Mouse (Mus musculus) embryonic facial prominence, embryonic 15.5 days (tissue): Measurements from ENCODE around the gene A730061H03Rik. TPM values are rescaled to one million over a fixed set of nuclear protein-coding genes. Genes with fewer than 3 reads are reported as not detected.

Experiments
- ATAC-seq: fragments of 200-750 bp; cut with Nextera tagmentation; 2 replicates; pipeline ENCODE4 v1.8.0; 2017; ENCODE audit warnings: low read depth, moderate TSS enrichment; ENCODE audit not compliant: insufficient number of reproducible peaks, low FRiP score, low TSS enrichment
- H3K27ac ChIP-seq: fragments of 300-500 bp; sonication (generic); replicated peaks from 2 replicates; pipeline ENCODE4 v1.5.1; 2015; ENCODE audit warnings: mild to moderate bottlenecking, inconsistent platforms
- H3K27me3 ChIP-seq: fragments of 300-500 bp; sonication (generic); 2 replicates; pipeline ENCODE4 v1.6.1; 2015; ENCODE audit warnings: inconsistent platforms
- H3K36me3 ChIP-seq: fragments of 300-500 bp; sonication (generic); 2 replicates; pipeline ENCODE4 v1.6.1; 2015; ENCODE audit warnings: mild to moderate bottlenecking, inconsistent platforms
- H3K4me1 ChIP-seq: fragments of 300-500 bp; sonication (generic); 2 replicates; pipeline ENCODE4 v1.6.1; 2015; ENCODE audit warnings: inconsistent platforms
- H3K4me2 ChIP-seq: fragments of 300-500 bp; sonication (generic); replicated peaks from 2 replicates; pipeline ENCODE4 v1.6.1; 2015; ENCODE audit warnings: mild to moderate bottlenecking, inconsistent platforms
- H3K4me3 ChIP-seq: fragments of 300-500 bp; sonication (generic); replicated peaks from 2 replicates; pipeline ENCODE4 v1.5.1; 2015; ENCODE audit warnings: mild to moderate bottlenecking, inconsistent platforms
- H3K9ac ChIP-seq: fragments of 300-500 bp; sonication (generic); 2 replicates; pipeline ENCODE4 v1.6.1; 2015; ENCODE audit warnings: inconsistent platforms
- H3K9me3 ChIP-seq: fragments of 300-500 bp; sonication (generic); replicated peaks from 2 replicates; pipeline ENCODE4 v1.6.1; 2016; ENCODE audit warnings: inconsistent platforms
- WGBS: fragments of 180-500 bp; shearing (Covaris S2); methylation state at CpG from one replicate; pipeline ENCODE4 v1.1.7; 2015; 5-methylcytosine and 5-hydroxymethylcytosine counted together
- polyA plus RNA-seq: library from polyadenylated mRNA; unstranded; fragments of >200 nt; fragmentation: Nextera tagmentation; extraction: Ambion mirVana; gene quantifications from 2 replicates; pipeline ENCODE4 v1.2.1, GENCODE M21; 2015

A730061H03Rik gene
- polyA plus RNA-seq, 1 experiment from 2014 or later: 3.0 TPM

GRCm38 (mm10) chr14:55518897-55519296 lies 41.3 kb downstream of the A730061H03Rik start:
- Histone ChIP-seq H3K9me3 (no peaks in the 10 kb centered on the region), H3K4me1 (peaks cover 10% of the 10 kb centered on the region), H3K4me2 (no peak overlapping the region), H3K4me3 (no peak overlapping the region), H3K27ac (no peak overlapping the region), H3K9ac (no peak overlapping the region), H3K27me3 (peaks cover 47% of the 10 kb centered on the region), H3K36me3 (no peaks in the 10 kb centered on the region)
- WGBS: 63% methylated on average over 2 of the region's 2 CpGs
- no peak for ATAC-seq

DNA sequence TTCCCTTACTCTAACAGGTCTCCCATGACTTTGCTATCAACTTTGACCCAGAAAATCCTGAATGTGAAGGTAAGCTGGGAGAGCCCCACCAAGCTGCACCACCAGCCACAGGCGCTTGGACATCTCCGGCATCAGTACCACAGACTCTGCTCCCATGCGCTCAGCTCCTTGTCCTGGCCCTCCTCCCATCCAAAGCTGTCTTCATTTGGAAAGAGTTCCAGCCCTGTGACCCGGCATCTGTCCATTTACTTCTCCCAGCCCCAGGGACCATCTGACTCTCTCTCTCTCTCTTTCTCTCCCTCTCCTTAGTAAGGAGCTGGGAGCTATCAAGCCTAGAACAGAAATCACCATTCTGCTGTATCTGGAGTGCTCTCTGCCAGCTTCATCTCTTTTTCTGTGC lies 44.4 kb downstream of the A730061H03Rik start:
- Histone ChIP-seq H3K27ac (no peak overlapping the region), H3K4me3 (no peak overlapping the region), H3K4me1 (peaks cover 11% of the 10 kb centered on the region), H3K4me2 (no peak overlapping the region), H3K9me3 (no peaks in the 10 kb centered on the region), H3K27me3 (peaks cover 29% of the 10 kb centered on the region), H3K36me3 (no peaks in the 10 kb centered on the region), H3K9ac (peak overlapping the region; percentile 9; the same call in 1 of the 2 replicates)
- no peak for ATAC-seq
- 76% methylated on average over 4 of the region's 4 CpGs for WGBS

DNA sequence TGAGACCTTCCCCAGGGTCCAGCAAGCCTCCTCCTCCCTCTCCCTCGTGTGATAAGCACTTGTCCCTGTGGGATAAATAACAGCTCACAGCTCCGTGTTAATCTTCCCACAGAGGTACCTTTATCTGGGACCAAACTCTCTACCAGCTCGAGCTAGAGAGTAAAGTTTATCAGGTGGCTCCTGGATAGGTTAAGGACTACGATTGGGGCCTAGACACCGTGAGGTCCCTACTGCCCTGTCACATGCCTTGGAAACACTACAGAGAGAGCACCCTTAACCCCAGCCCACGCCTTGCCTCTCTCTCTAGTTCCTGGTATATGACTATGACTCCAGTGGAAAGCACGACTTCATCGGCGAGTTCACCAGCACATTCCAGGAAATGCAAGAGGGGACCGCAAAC lies 46.3 kb downstream of the A730061H03Rik start:
- no peaks in the 10 kb centered on the region for H3K36me3 ChIP-seq
- ATAC-seq: no peak
- peaks cover 15% of the 10 kb centered on the region for H3K27me3 ChIP-seq
- no peak overlapping the region for H3K4me3 ChIP-seq
- no peak overlapping the region for H3K4me2 ChIP-seq
- H3K9me3 ChIP-seq: no peaks in the 10 kb centered on the region
- WGBS: 68% methylated on average over 10 of the region's 10 CpGs
- no peak overlapping the region for H3K27ac ChIP-seq
- no peak overlapping the region for H3K9ac ChIP-seq
- peaks cover 10% of the 10 kb centered on the region; the same call in 1 of the 2 replicates for H3K4me1 ChIP-seq

GRCm38 (mm10) chr14:55511037-55511436 lies 49.2 kb downstream of the A730061H03Rik start:
- 41% methylated on average over 7 of the region's 7 CpGs for WGBS
- Histone ChIP-seq H3K36me3 (no peaks in the 10 kb centered on the region), H3K27ac (no peak overlapping the region), H3K4me1 (peaks cover 10% of the 10 kb centered on the region; the same call in 1 of the 2 replicates), H3K9me3 (no peaks in the 10 kb centered on the region), H3K27me3 (peaks cover 7% of the 10 kb centered on the region), H3K4me2 (no peak overlapping the region), H3K4me3 (no peak overlapping the region), H3K9ac (no peak overlapping the region)
- no peak for ATAC-seq

GRCm38 (mm10) chr14:55510125-55510731 lies 50.0 kb downstream of the A730061H03Rik start, which contains the start of gene Cpne6:
Gene Cpne6 (plus strand): TSS chr14:55510445.
- Histone ChIP-seq H3K9me3 (no peaks in the 10 kb centered on the region), H3K27ac (no peak within 1 kb of the TSS), H3K9ac (no peak within 1 kb of the TSS), H3K36me3 (no peaks in the 10 kb centered on the region), H3K4me1 (peaks cover 10% of the 10 kb centered on the region; the same call in 1 of the 2 replicates), H3K4me2 (no peak within 1 kb of the TSS), H3K4me3 (no peak within 1 kb of the TSS), H3K27me3 (peaks cover 7% of the 10 kb centered on the region)
- WGBS: 64% methylated on average over 22 of the region's 22 CpGs
- no peak for ATAC-seq

Other genes with a start within 250 kb of the A730061H03Rik start
- gene Dhrs4, start 81.6 kb downstream of the A730061H03Rik start, polyA plus RNA-seq: 81.2 and 83.4 TPM in 2 replicates
- gene Carmil3, start 69.8 kb downstream of the A730061H03Rik start, polyA plus RNA-seq: 2.4 and 3.7 TPM in 2 replicates
- 1.1 and 1.6 TPM in 2 replicates for gene Cpne6, start 50.0 kb downstream of the A730061H03Rik start, polyA plus RNA-seq
- not detected in 2 replicates for gene Nrl, start 35.4 kb downstream of the A730061H03Rik start, polyA plus RNA-seq
- gene Pck2, start 20.1 kb downstream of the A730061H03Rik start, polyA plus RNA-seq: 38.3 and 48.2 TPM in 2 replicates
- 59.3 and 61.7 TPM in 2 replicates for gene Dcaf11, start 400 bp downstream of the A730061H03Rik start, polyA plus RNA-seq
- gene Fitm1, start 15.2 kb upstream of the A730061H03Rik start, polyA plus RNA-seq: 24.8 and 29.7 TPM in 2 replicates
- gene Psme1, start 17.7 kb upstream of the A730061H03Rik start, polyA plus RNA-seq: 129 and 134 TPM in 2 replicates
- 9.7 and 11.6 TPM in 2 replicates for gene Emc9, start 24.9 kb upstream of the A730061H03Rik start, polyA plus RNA-seq
- 238 and 259 TPM in 2 replicates for gene Psme2, start 30.7 kb upstream of the A730061H03Rik start, polyA plus RNA-seq
- gene Rnf31, start 31.3 kb upstream of the A730061H03Rik start, polyA plus RNA-seq: 17.9 and 18.1 TPM in 2 replicates
- gene Irf9, start 43.2 kb upstream of the A730061H03Rik start, polyA plus RNA-seq: 12.8 and 17.3 TPM in 2 replicates
- 2.3 and 2.9 TPM in 2 replicates for gene Rec8, start 57.6 kb upstream of the A730061H03Rik start, polyA plus RNA-seq
- gene Ipo4, start 75.6 kb upstream of the A730061H03Rik start, polyA plus RNA-seq: 122 and 129 TPM in 2 replicates
- gene Gm49378, start 77.5 kb upstream of the A730061H03Rik start, polyA plus RNA-seq: 0.75 and 1.4 TPM in 2 replicates
- gene Tm9sf1, start 83.4 kb upstream of the A730061H03Rik start, polyA plus RNA-seq: 114 and 118 TPM in 2 replicates
- 0.61 and 1.2 TPM in 2 replicates for gene Tssk4, start 89.8 kb upstream of the A730061H03Rik start, polyA plus RNA-seq
- gene Mdp1, start 100.1 kb upstream of the A730061H03Rik start, polyA plus RNA-seq: 57.4 and 57.9 TPM in 2 replicates
- gene Gmpr2, start 111.5 kb upstream of the A730061H03Rik start, polyA plus RNA-seq: 68.1 and 68.6 TPM in 2 replicates
- 548 and 555 TPM in 2 replicates for gene Nedd8, start 111.7 kb upstream of the A730061H03Rik start, polyA plus RNA-seq
- gene Tinf2, start 121.4 kb upstream of the A730061H03Rik start, polyA plus RNA-seq: 34.0 and 38.0 TPM in 2 replicates
- gene Tgm1, start 153.5 kb upstream of the A730061H03Rik start, polyA plus RNA-seq: 27.3 and 28.0 TPM in 2 replicates
- 30.3 and 33.8 TPM in 2 replicates for gene Rabggta, start 161.9 kb upstream of the A730061H03Rik start, polyA plus RNA-seq
- gene Dhrs1, start 185.3 kb upstream of the A730061H03Rik start, polyA plus RNA-seq: 87.3 and 90.0 TPM in 2 replicates
- gene Nop9, start 185.3 kb upstream of the A730061H03Rik start, polyA plus RNA-seq: 37.3 and 39.0 TPM in 2 replicates
- gene Cideb, start 198.1 kb upstream of the A730061H03Rik start, polyA plus RNA-seq: 0.47 and 0.60 TPM in 2 replicates
- 0.95 and 1.4 TPM in 2 replicates for gene Ltb4r2, start 201.0 kb upstream of the A730061H03Rik start, polyA plus RNA-seq
- 1.8 and 2.1 TPM in 2 replicates for gene Ltb4r1, start 205.6 kb upstream of the A730061H03Rik start, polyA plus RNA-seq
- gene Adcy4, start 223.7 kb upstream of the A730061H03Rik start, polyA plus RNA-seq: 17.4 and 22.2 TPM in 2 replicates
- gene Ripk3, start 228.5 kb upstream of the A730061H03Rik start, polyA plus RNA-seq: 34.5 and 41.3 TPM in 2 replicates